Mouse (Mus musculus) activated CD4-positive, CD25-positive, alpha-beta regulatory T cell, adult 9 weeks (primary cell): Measurements from ENCODE around the gene Chd1l. TPM values are rescaled to one million over a fixed set of nuclear protein-coding genes. Genes with fewer than 3 reads are reported as not detected.

Experiments
- polyA plus RNA-seq: library from polyadenylated mRNA; unstranded; fragments of 100-300 nt; shearing (Covaris generic); gene quantifications from one replicate; pipeline ENCODE4 v1.2.1, GENCODE M21; 2017

The Chd1l gene
- 30.9 TPM for polyA plus RNA-seq

GRCm38 (mm10) chr3:97609845-97610410, at the start of gene Chd1l:
Gene Chd1l (minus strand): TSS chr3:97610203.

DNA sequence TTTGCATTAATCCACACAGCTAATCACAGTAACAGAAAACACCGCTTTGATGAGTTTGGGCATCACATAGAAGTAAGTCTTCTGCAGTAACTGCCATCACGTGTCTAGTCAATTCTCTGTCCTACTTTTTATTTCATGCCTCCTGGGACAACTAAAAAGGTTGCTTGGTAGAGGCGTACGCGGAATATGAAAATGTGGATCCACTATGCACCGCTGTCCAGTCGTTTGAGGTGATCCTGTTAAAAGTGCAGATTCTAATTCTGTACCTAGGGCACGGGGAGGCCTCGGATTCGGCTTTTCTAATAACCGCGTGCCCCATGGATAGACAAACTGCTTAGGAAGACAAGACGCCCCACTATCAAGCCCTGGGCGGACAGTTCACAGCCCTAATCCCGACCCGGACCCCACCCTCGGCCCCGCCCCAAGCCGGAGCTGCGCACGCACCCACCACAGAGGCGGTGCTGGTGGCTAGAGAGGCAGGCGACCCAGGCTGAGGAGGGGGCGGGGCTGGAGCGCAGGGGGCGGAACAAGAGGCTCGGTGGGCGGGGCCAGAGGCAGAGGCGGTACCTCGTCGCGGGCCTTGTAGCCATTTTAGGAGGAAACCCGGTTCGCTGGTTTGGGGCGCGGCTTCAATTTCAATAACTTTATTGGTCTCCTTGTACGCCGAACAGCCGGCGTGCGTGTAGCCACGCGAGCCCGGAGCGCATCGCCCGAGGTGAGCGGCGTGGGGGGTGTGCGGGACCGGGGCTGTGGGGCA, 47.8 kb upstream of the Chd1l start, which contains the start of gene Prkab2:
Gene Prkab2 (plus strand): TSS at position 539 of the 757 bp plus-strand sequence.

DNA sequence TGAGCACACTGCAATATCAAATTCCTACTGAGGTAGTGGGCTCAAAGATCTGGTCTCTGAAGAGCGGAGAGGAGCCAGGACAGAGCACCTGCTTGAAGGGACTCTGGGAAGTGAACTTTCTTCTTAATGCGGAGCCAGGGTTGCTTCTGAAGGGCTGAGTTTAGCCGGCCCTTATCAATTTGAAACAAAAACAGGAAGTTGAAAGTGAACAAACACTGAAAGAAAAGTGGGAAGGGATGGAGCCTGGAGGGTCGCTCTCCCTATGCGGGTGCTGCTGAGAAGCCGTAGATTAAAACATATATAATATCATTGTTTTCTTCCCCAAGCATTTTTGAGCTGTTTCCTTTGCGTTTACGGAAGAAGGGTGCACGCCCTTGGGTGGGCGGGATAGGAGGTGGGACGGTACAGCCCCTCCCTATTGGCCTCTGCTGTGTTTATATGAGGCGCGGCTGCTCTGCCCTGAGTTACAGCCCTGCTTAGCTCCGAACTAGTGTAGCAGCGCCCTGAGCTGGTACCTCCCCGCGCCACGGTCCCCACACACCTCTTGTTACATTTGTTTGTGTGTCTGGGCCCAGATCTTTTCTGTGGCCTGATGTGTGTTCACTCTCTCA, 18.5 kb upstream of the Chd1l start, which contains the start of gene Fmo5:
Gene Fmo5 (plus strand): TSS at position 414 of the 611 bp plus-strand sequence.

Other genes with a start within 250 kb of the Chd1l start
- not detected for gene Olfr1402, start 188.2 kb downstream of the Chd1l start, polyA plus RNA-seq
- 15.4 TPM for gene Fmo5, start 18.6 kb upstream of the Chd1l start, polyA plus RNA-seq
- gene Prkab2, start 48.0 kb upstream of the Chd1l start, polyA plus RNA-seq, result 3.8 TPM
- gene Gm17651, start 64.5 kb upstream of the Chd1l start, polyA plus RNA-seq, result not detected